7 mouse cellular contexts compared by ENCODE assay signal in the genomic region with DNA sequence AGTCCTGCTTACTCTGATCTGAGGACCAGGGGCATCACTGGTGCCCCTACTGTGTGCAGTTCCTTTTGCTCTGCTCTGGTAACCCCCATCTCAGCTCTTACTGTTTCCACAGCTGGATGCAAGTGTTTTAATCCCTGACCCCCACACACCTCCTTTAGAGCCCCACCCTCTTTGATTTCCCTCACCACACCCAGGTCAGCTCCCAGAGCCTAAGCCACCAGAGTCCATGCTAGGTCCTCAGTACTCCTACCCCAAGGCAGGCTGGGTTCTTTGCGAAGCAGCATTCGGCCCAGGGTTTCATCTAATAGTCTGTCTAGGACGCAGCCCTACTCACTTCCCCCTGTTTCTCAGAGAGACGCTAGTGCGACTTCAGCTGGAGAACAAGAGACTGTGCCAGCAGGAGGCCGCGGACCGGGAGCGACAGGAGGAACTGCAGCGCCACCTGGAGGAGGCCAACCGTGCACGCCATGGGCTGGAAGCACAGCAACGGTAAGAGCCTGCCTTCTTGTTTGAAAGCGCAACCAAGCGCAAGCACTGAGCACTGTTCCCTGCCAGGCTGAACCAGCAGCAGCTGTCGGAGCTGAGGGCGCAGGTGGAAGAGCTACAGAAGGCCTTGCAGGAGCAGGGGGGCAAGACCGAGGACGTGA. TPM values are rescaled to one million over a fixed set of nuclear protein-coding genes. Genes with fewer than 3 reads are reported as not detected.
DNase-seq lines count a peak whose midpoint lies in the region; ATAC-seq lines count a peak whose summit lies in the region.

No protein-coding gene starts in this region.

- DNase-seq in adrenal gland, adult 8-10 months, result peak; percentile 80
- peak; percentile 93 for DNase-seq in embryo, embryonic 11 days
- DNase-seq in gastrocnemius, postnatal 36 days, result peak; percentile 85 to 89
- DNase-seq in limb, embryonic 11.5 days (ENCODE audit: low spot score), result peak; percentile 95
- peak; percentile 94 for DNase-seq in midbrain, embryonic 14.5 days
- DNase-seq in spleen, postnatal 10 days (ENCODE audit: low spot score in 2 of 2), result peak; percentile 87 to 96

- H3K9me3 ChIP-seq in intestine, embryonic 16.5 days (ENCODE audit: control insufficient read depth, low read length), result no peaks in the 10 kb centered on the region
- H3K9me3 ChIP-seq in limb, embryonic 11.5 days (ENCODE audit: control insufficient read depth, low read length), result no peaks in the 10 kb centered on the region
- no peaks in the 10 kb centered on the region for H3K9me3 ChIP-seq in midbrain, embryonic 14.5 days (ENCODE audit: control insufficient read depth, low read length)

- intact Hi-C loops in gastrocnemius, postnatal 36 days (cut with DNase I), result loop anchor here (5.0 kb wide), 1 partner anchor 70 kb away; no protein-coding TSS in a partner anchor

- peaks cover 16% of the 10 kb centered on the region for H3K4me1 ChIP-seq in intestine, embryonic 16.5 days (ENCODE audit: control insufficient read depth, insufficient read depth, low read length)
- peaks cover 7% of the 10 kb centered on the region; the same call in 1 of the 2 replicates for H3K4me1 ChIP-seq in limb, embryonic 11.5 days (ENCODE audit: control insufficient read depth, insufficient read depth, low read length)
- 0 out of 2 replicates have a peak, but pooled peaks cover 4% of the 10 kb centered on the region for H3K4me1 ChIP-seq in midbrain, embryonic 14.5 days (ENCODE audit: control insufficient read depth, insufficient read depth, low read length)

- ATAC-seq in intestine, embryonic 16.5 days, result peak; percentile 73
- 0 out of 2 replicates have a peak, but pooled peaks have one; percentile 17 for ATAC-seq in limb, embryonic 11.5 days (ENCODE audit: insufficient number of reproducible peaks, low FRiP score, low TSS enrichment, low read depth)
- ATAC-seq in midbrain, embryonic 14.5 days (ENCODE audit: low FRiP score, low TSS enrichment), result peak; percentile 71

- no peaks in the 10 kb centered on the region; the same call in 1 of the 2 replicates for H3K36me3 ChIP-seq in intestine, embryonic 16.5 days (ENCODE audit: control insufficient read depth, insufficient read depth, low read length)
- no peaks in the 10 kb centered on the region for H3K36me3 ChIP-seq in limb, embryonic 11.5 days (ENCODE audit: control insufficient read depth, insufficient read depth, low read length)
- H3K36me3 ChIP-seq in midbrain, embryonic 14.5 days (ENCODE audit: control insufficient read depth, insufficient read depth, low read length), result peaks cover 14% of the 10 kb centered on the region; the same call in 1 of the 2 replicates

- H3K4me3 ChIP-seq in intestine, embryonic 16.5 days (ENCODE audit: low read length), result no peak overlapping the region
- H3K4me3 ChIP-seq in limb, embryonic 11.5 days (ENCODE audit: low read depth, low read length), result no peak overlapping the region
- H3K4me3 ChIP-seq in midbrain, embryonic 14.5 days (replicated peaks; ENCODE audit: low read depth, low read length), result no peak overlapping the region

- H3K27me3 ChIP-seq in intestine, embryonic 16.5 days (replicated peaks; ENCODE audit: control insufficient read depth, insufficient read depth, low read length), result no peaks in the 10 kb centered on the region
- peaks cover 14% of the 10 kb centered on the region for H3K27me3 ChIP-seq in limb, embryonic 11.5 days (ENCODE audit: control insufficient read depth, insufficient read depth, low read length)
- 0 out of 2 replicates have a peak, but pooled peaks cover 9% of the 10 kb centered on the region for H3K27me3 ChIP-seq in midbrain, embryonic 14.5 days (ENCODE audit: control insufficient read depth, insufficient read depth, low read length)

- 11% methylated on average over 19 of the region's 19 CpGs for WGBS in intestine, embryonic 16.5 days
- WGBS in limb, embryonic 11.5 days, result 5% methylated on average over 19 of the region's 19 CpGs
- WGBS in midbrain, embryonic 14.5 days, result 2% methylated on average over 19 of the region's 19 CpGs

- no peak overlapping the region for H3K27ac ChIP-seq in intestine, embryonic 16.5 days (ENCODE audit: low read length)
- H3K27ac ChIP-seq in limb, embryonic 11.5 days (replicated peaks; ENCODE audit: low read depth, low read length), result no peak overlapping the region
- no peak overlapping the region for H3K27ac ChIP-seq in midbrain, embryonic 14.5 days (replicated peaks; ENCODE audit: low read depth, low read length)

- no peak overlapping the region for H3K4me2 ChIP-seq in intestine, embryonic 16.5 days (ENCODE audit: low read depth, low read length)
- H3K4me2 ChIP-seq in limb, embryonic 11.5 days (ENCODE audit: low read depth, severe bottlenecking), result peak overlapping the region; percentile 24; the same call in 1 of the 2 replicates
- H3K4me2 ChIP-seq in midbrain, embryonic 14.5 days (ENCODE audit: low read length), result peak overlapping the region; percentile 28

- H3K9ac ChIP-seq in intestine, embryonic 16.5 days (ENCODE audit: low read depth, low read length), result peak overlapping the region; percentile 43
- peak overlapping the region; percentile 22 for H3K9ac ChIP-seq in limb, embryonic 11.5 days (ENCODE audit: low read length)
- H3K9ac ChIP-seq in midbrain, embryonic 14.5 days (replicated peaks; ENCODE audit: low read length), result peak overlapping the region; percentile 21

RNA-seq across cellular contexts. Expression of gene Hook2, which starts 7.4 kb away (rescaled TPM):
- 10 to 100 TPM in 2 of 4 experiments, 1 to 10 TPM in 2; 6.2 to 12.7 (median 10.5) TPM for total RNA-seq in adrenal gland, adult 8-10 months (2022)
- 1 to 10 TPM; 1.4 to 1.5 TPM for total RNA-seq in gastrocnemius, postnatal 36 days (2021)
- 96.9 and 108 TPM in 2 replicates for polyA plus RNA-seq in intestine, embryonic 16.5 days (2015; fragmentation: Nextera tagmentation; extraction: Ambion mirVana)
- polyA plus RNA-seq in limb, embryonic 11.5 days (2014; fragmentation: Nextera tagmentation; extraction: Ambion mirVana), result 14.5 and 15.2 TPM in 2 replicates
- polyA plus RNA-seq in midbrain, embryonic 14.5 days (2014; fragmentation: Nextera tagmentation; extraction: Ambion mirVana), result 25.8 and 31.4 TPM in 2 replicates

RNA-seq across cellular contexts. Expression of gene Best2, which starts 16.6 kb away (rescaled TPM):
- total RNA-seq in adrenal gland, adult 8-10 months (2022), result not detected
- total RNA-seq in gastrocnemius, postnatal 36 days (2021), result not detected
- 0.09 and 0.28 TPM in 2 replicates for polyA plus RNA-seq in intestine, embryonic 16.5 days (2015; fragmentation: Nextera tagmentation; extraction: Ambion mirVana)
- not detected in 2 replicates for polyA plus RNA-seq in limb, embryonic 11.5 days (2014; fragmentation: Nextera tagmentation; extraction: Ambion mirVana)
- not detected in 2 replicates for polyA plus RNA-seq in midbrain, embryonic 14.5 days (2014; fragmentation: Nextera tagmentation; extraction: Ambion mirVana)

RNA-seq across cellular contexts. Expression of gene Junb, which starts 19.3 kb away (rescaled TPM):
- 100 to 1,000 TPM in 1 of 4 experiments, 10 to 100 TPM in 3; 39.9 to 211 (median 52.4) TPM for total RNA-seq in adrenal gland, adult 8-10 months (2022)
- total RNA-seq in gastrocnemius, postnatal 36 days (2021), result 10 to 100 TPM in 1 of 2 experiments, 1 to 10 TPM in 1; 4.3 to 12.8 TPM
- 18.2 and 25.5 TPM in 2 replicates for polyA plus RNA-seq in intestine, embryonic 16.5 days (2015; fragmentation: Nextera tagmentation; extraction: Ambion mirVana)
- polyA plus RNA-seq in limb, embryonic 11.5 days (2014; fragmentation: Nextera tagmentation; extraction: Ambion mirVana), result 7.2 and 7.7 TPM in 2 replicates
- 4.3 and 5.7 TPM in 2 replicates for polyA plus RNA-seq in midbrain, embryonic 14.5 days (2014; fragmentation: Nextera tagmentation; extraction: Ambion mirVana)

RNA-seq across cellular contexts. Expression of gene Asna1, which starts 27.3 kb away (rescaled TPM):
- 100 to 1,000 TPM in 2 of 4 experiments, 10 to 100 TPM in 2; 96.4 to 107 (median 101) TPM for total RNA-seq in adrenal gland, adult 8-10 months (2022)
- 10 to 100 TPM; 49.7 to 50.8 TPM for total RNA-seq in gastrocnemius, postnatal 36 days (2021)
- 139 and 144 TPM in 2 replicates for polyA plus RNA-seq in intestine, embryonic 16.5 days (2015; fragmentation: Nextera tagmentation; extraction: Ambion mirVana)
- polyA plus RNA-seq in limb, embryonic 11.5 days (2014; fragmentation: Nextera tagmentation; extraction: Ambion mirVana), result 119 and 131 TPM in 2 replicates
- 130 and 155 TPM in 2 replicates for polyA plus RNA-seq in midbrain, embryonic 14.5 days (2014; fragmentation: Nextera tagmentation; extraction: Ambion mirVana)

RNA-seq across cellular contexts. Expression of gene Rnaseh2a, which starts 28.2 kb away (rescaled TPM):
- 100 to 1,000 TPM in 3 of 4 experiments, 10 to 100 TPM in 1; 89.0 to 142 (median 110) TPM for total RNA-seq in adrenal gland, adult 8-10 months (2022)
- 10 to 100 TPM; 23.3 to 23.8 TPM for total RNA-seq in gastrocnemius, postnatal 36 days (2021)
- 102 and 120 TPM in 2 replicates for polyA plus RNA-seq in intestine, embryonic 16.5 days (2015; fragmentation: Nextera tagmentation; extraction: Ambion mirVana)
- 127 and 133 TPM in 2 replicates for polyA plus RNA-seq in limb, embryonic 11.5 days (2014; fragmentation: Nextera tagmentation; extraction: Ambion mirVana)
- polyA plus RNA-seq in midbrain, embryonic 14.5 days (2014; fragmentation: Nextera tagmentation; extraction: Ambion mirVana), result 51.7 and 54.4 TPM in 2 replicates

Comparison
In these comparisons a context has a peak if more than half of its experiments do, and no peak if none do; other contexts are left out.
1. ATAC-seq: peak in every context shown above with its lines; median percentile 73 in intestine, embryonic 16.5 days; 71 in midbrain, embryonic 14.5 days; 17 in limb, embryonic 11.5 days.